Mouse (Mus musculus) stomach, postnatal 0 days (tissue): ENCODE measurements around the gene Brd3.
"Not testable (repeated sequence)": the region's sequence is repeated elsewhere in the genome, so short reads cannot be mapped to it uniquely, and the experiment has no call there.

Experiments
- CTCF ChIP-seq: IDR thresholded peaks from 2 replicates; pipeline ENCODE4 v1.5.1; 2016; ENCODE audit warnings: antibody characterized with exemption, low read depth, mild to moderate bottlenecking, moderate library complexity
- EP300 ChIP-seq: optimal IDR thresholded peaks from 2 replicates; pipeline ENCODE3; 2016; ENCODE audit warnings: antibody characterized with exemption

DNA sequence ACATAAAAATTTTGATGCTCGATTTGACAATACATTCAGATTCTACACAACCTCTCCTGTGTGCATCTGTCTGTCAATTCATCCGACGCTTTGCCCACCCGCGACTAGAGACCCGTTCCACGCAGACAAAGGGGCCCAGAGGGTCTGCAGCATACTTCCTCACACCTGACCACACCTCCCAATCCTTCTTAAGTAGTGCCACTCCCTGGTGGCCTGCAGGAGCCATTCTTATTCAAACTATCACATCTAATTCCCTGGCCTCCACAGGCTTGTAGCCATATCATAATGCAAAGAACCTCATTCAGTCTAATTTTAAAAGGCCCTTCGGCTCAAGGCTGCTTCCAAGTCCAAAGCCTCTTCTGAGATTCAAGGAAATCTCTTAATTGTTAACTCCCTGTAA, 38.6 kb upstream of the Brd3 start:
- TF ChIP-seq CTCF, EP300: not testable (repeated sequence)
